In genomic region chr14:54653496-54653895, GRCm38 (mm10) we compare ENCODE assay signal across 8 mouse cellular contexts. TPM values are rescaled to one million over a fixed set of nuclear protein-coding genes. Genes with fewer than 3 reads are reported as not detected.
A peak's percentile ranks its signal among the peaks of the same experiment; 100 is the strongest.
DNase-seq lines count a peak whose midpoint lies in the region; ATAC-seq and TF ChIP-seq lines count a peak whose summit lies in the region.

No protein-coding gene starts in this region.

- H3K27ac ChIP-seq in cerebellum, adult 2 months (ENCODE audit: insufficient read depth, low read length), result peak overlapping the region; percentile 26; the same call in 1 of the 2 replicates
- peak overlapping the region; percentile 93 for H3K27ac ChIP-seq in forebrain, postnatal 0 days (ENCODE audit: low read depth, low read length)
- peak overlapping the region; percentile 69 for H3K27ac ChIP-seq in lung, embryonic 15.5 days
- peak overlapping the region; percentile 93 for H3K27ac ChIP-seq in olfactory bulb, adult 2 months (ENCODE audit: insufficient read depth, low read depth, low read length)

- peak; percentile 72; the same call in 1 of the 2 replicates for TF ChIP-seq POLR2A in cerebellum, adult 2 months (IDR thresholded peaks at IDR 0.05; ENCODE audit: borderline replicate concordance, insufficient read depth, low read length)
- peak; percentile 56; the same call in 1 of the 2 replicates for TF ChIP-seq POLR2A in olfactory bulb, adult 2 months (IDR thresholded peaks at IDR 0.05; ENCODE audit: insufficient read depth, low read depth, low read length)

- peak overlapping the region; percentile 85 for H3K4me3 ChIP-seq in cerebellum, adult 2 months (replicated peaks; ENCODE audit: insufficient read depth, low read depth, low read length)
- H3K4me3 ChIP-seq in forebrain, postnatal 0 days (ENCODE audit: low read depth, low read length), result peak overlapping the region; percentile 87
- peak overlapping the region; percentile 66 for H3K4me3 ChIP-seq in lung, embryonic 15.5 days
- peak overlapping the region; percentile 76 for H3K4me3 ChIP-seq in olfactory bulb, adult 2 months (ENCODE audit: insufficient read depth, low read depth, low read length)

- 2% methylated on average over 12 of the region's 12 CpGs for WGBS in cerebellum, adult 2 months
- WGBS in forebrain, postnatal 0 days, result 0% methylated on average over 12 of the region's 12 CpGs
- WGBS in lung, embryonic 15.5 days, result 2% methylated on average over 12 of the region's 12 CpGs
- WGBS in olfactory bulb, adult 2 months, result 0% methylated on average over 12 of the region's 12 CpGs

- peak; percentile 90 for DNase-seq in MN1 (ENCODE audit: low spot score)
- DNase-seq in cerebellum, adult 2 months, result peak; percentile 82 to 86
- DNase-seq in forebrain, postnatal 0 days, result peak; percentile 89
- peak; percentile 61 for DNase-seq in layer of hippocampus, adult 9-10 months (ENCODE audit: low spot score)
- DNase-seq in thymus, adult 18-20 months, result peak; percentile 79

- H3K9me3 ChIP-seq in forebrain, postnatal 0 days (ENCODE audit: low read length), result no peaks in the 10 kb centered on the region
- H3K9me3 ChIP-seq in lung, embryonic 15.5 days, result no peaks in the 10 kb centered on the region

- ATAC-seq in forebrain, postnatal 0 days, result peak; percentile 92
- peak; percentile 84 to 97 for ATAC-seq in hematopoietic stem cell, adult 5-6 weeks (replicated peaks in 1 of 2; ENCODE audit: insufficient read depth in 1 of 2, low FRiP score in 2 of 2, low TSS enrichment in 1 of 2, low read depth in 1 of 2, poor library complexity in 2 of 2, severe bottlenecking in 2 of 2)
- peak; percentile 90 for ATAC-seq in lung, embryonic 15.5 days (ENCODE audit: borderline replicate concordance, extremely low read depth, low FRiP score, low TSS enrichment)

- peaks cover 50% of the 10 kb centered on the region for H3K36me3 ChIP-seq in forebrain, postnatal 0 days (ENCODE audit: insufficient read depth)
- peaks cover 63% of the 10 kb centered on the region for H3K36me3 ChIP-seq in lung, embryonic 15.5 days

- H3K4me1 ChIP-seq in cerebellum, adult 2 months (ENCODE audit: control insufficient read depth, insufficient read depth, low read length), result peaks cover 12% of the 10 kb centered on the region
- H3K4me1 ChIP-seq in forebrain, postnatal 0 days (ENCODE audit: insufficient read depth), result peaks cover 16% of the 10 kb centered on the region
- peaks cover 30% of the 10 kb centered on the region for H3K4me1 ChIP-seq in lung, embryonic 15.5 days
- peaks cover 22% of the 10 kb centered on the region for H3K4me1 ChIP-seq in olfactory bulb, adult 2 months (ENCODE audit: control insufficient read depth, insufficient read depth, low read length)

- no peaks in the 10 kb centered on the region for H3K27me3 ChIP-seq in cerebellum, adult 2 months (ENCODE audit: control insufficient read depth, insufficient read depth, low read length)
- H3K27me3 ChIP-seq in forebrain, postnatal 0 days (ENCODE audit: insufficient read depth, low read length), result no peaks in the 10 kb centered on the region
- H3K27me3 ChIP-seq in lung, embryonic 15.5 days, result no peaks in the 10 kb centered on the region

- peak overlapping the region; percentile 67 for H3K4me2 ChIP-seq in forebrain, postnatal 0 days (ENCODE audit: low read depth)
- peak overlapping the region; percentile 57 for H3K4me2 ChIP-seq in lung, embryonic 15.5 days

- H3K9ac ChIP-seq in forebrain, postnatal 0 days, result peak overlapping the region; percentile 85
- peak overlapping the region; percentile 76 for H3K9ac ChIP-seq in lung, embryonic 15.5 days

- no peak for TF ChIP-seq CTCF in cerebellum, adult 2 months (IDR thresholded peaks at IDR 0.05; ENCODE audit: borderline replicate concordance, insufficient read depth, low read depth, low read length)
- TF ChIP-seq CTCF in forebrain, postnatal 0 days (IDR thresholded peaks at IDR 0.05; ENCODE audit: low read depth), result peak; percentile 10; the same call in 1 of the 2 replicates
- TF ChIP-seq CTCF in olfactory bulb, adult 2 months (IDR thresholded peaks at IDR 0.05; ENCODE audit: insufficient read depth, low read depth, low read length), result 0 out of 2 replicates have a peak, but pooled peaks have one; percentile 8

RNA-seq across cellular contexts. Expression of gene Cdh24, which starts 12.3 kb away (rescaled TPM):
- polyA plus RNA-seq in cerebellum, adult 2 months (2012; rRNA removed), result 7.6 and 10.3 TPM in 2 replicates
- total RNA-seq in forebrain, postnatal 0 days (2014; rRNA removed), result 15.6 and 21.7 TPM in 2 replicates
- polyA plus RNA-seq in forebrain, postnatal 0 days (2015; fragmentation: Nextera tagmentation; extraction: Ambion mirVana), result 3.8 and 4.6 TPM in 2 replicates
- 1.4 and 2.3 TPM in 2 replicates for total RNA-seq in hematopoietic stem cell, adult 5-6 weeks (2017)
- 4.0 and 4.2 TPM in 2 replicates for polyA plus RNA-seq in lung, embryonic 15.5 days (2015; fragmentation: Nextera tagmentation; extraction: Ambion mirVana)
- polyA plus RNA-seq in olfactory bulb, adult 2 months (2012; ENCODE audit: insufficient read depth, insufficient read length, low replicate concordance, missing spikeins), result not detected in 2 replicates

RNA-seq across cellular contexts. Expression of gene Gm17606, which starts 12.7 kb away (rescaled TPM):
- not detected in 2 replicates for polyA plus RNA-seq in cerebellum, adult 2 months (2012; rRNA removed)
- total RNA-seq in forebrain, postnatal 0 days (2014; rRNA removed), result not detected in 2 replicates
- polyA plus RNA-seq in forebrain, postnatal 0 days (2015; fragmentation: Nextera tagmentation; extraction: Ambion mirVana), result not detected in 2 replicates
- total RNA-seq in hematopoietic stem cell, adult 5-6 weeks (2017), result not detected in 2 replicates
- not detected in 2 replicates for polyA plus RNA-seq in lung, embryonic 15.5 days (2015; fragmentation: Nextera tagmentation; extraction: Ambion mirVana)
- not detected in 2 replicates for polyA plus RNA-seq in olfactory bulb, adult 2 months (2012; ENCODE audit: insufficient read depth, insufficient read length, low replicate concordance, missing spikeins)

RNA-seq across cellular contexts. Expression of gene Psmb11, which starts 32.3 kb away (rescaled TPM):
- polyA plus RNA-seq in cerebellum, adult 2 months (2012; rRNA removed), result 0.10 TPM in 1 of 2 replicates, not detected in the other
- under 0.01 TPM in 1 of 2 replicates, not detected in the other for total RNA-seq in forebrain, postnatal 0 days (2014; rRNA removed)
- 0.04 and 0.08 TPM in 2 replicates for polyA plus RNA-seq in forebrain, postnatal 0 days (2015; fragmentation: Nextera tagmentation; extraction: Ambion mirVana)
- not detected in 2 replicates for total RNA-seq in hematopoietic stem cell, adult 5-6 weeks (2017)
- polyA plus RNA-seq in lung, embryonic 15.5 days (2015; fragmentation: Nextera tagmentation; extraction: Ambion mirVana), result 0.94 and 4.7 TPM in 2 replicates
- not detected in 2 replicates for polyA plus RNA-seq in olfactory bulb, adult 2 months (2012; ENCODE audit: insufficient read depth, insufficient read length, low replicate concordance, missing spikeins)

RNA-seq across cellular contexts. Expression of gene 1700123O20Rik, which starts 32.5 kb away (rescaled TPM):
- 45.2 and 51.0 TPM in 2 replicates for polyA plus RNA-seq in cerebellum, adult 2 months (2012; rRNA removed)
- total RNA-seq in forebrain, postnatal 0 days (2014; rRNA removed), result 32.0 and 36.2 TPM in 2 replicates
- 66.6 and 70.7 TPM in 2 replicates for polyA plus RNA-seq in forebrain, postnatal 0 days (2015; fragmentation: Nextera tagmentation; extraction: Ambion mirVana)
- total RNA-seq in hematopoietic stem cell, adult 5-6 weeks (2017), result 34.8 and 47.8 TPM in 2 replicates
- polyA plus RNA-seq in lung, embryonic 15.5 days (2015; fragmentation: Nextera tagmentation; extraction: Ambion mirVana), result 74.0 and 77.9 TPM in 2 replicates
- not detected in 2 replicates for polyA plus RNA-seq in olfactory bulb, adult 2 months (2012; ENCODE audit: insufficient read depth, insufficient read length, low replicate concordance, missing spikeins)

RNA-seq across cellular contexts. Expression of gene Acin1, which starts 33.2 kb away (rescaled TPM):
- 199 and 207 TPM in 2 replicates for polyA plus RNA-seq in cerebellum, adult 2 months (2012; rRNA removed)
- total RNA-seq in forebrain, postnatal 0 days (2014; rRNA removed), result 143 and 147 TPM in 2 replicates
- 80.7 and 97.0 TPM in 2 replicates for polyA plus RNA-seq in forebrain, postnatal 0 days (2015; fragmentation: Nextera tagmentation; extraction: Ambion mirVana)
- 261 and 357 TPM in 2 replicates for total RNA-seq in hematopoietic stem cell, adult 5-6 weeks (2017)
- 119 and 122 TPM in 2 replicates for polyA plus RNA-seq in lung, embryonic 15.5 days (2015; fragmentation: Nextera tagmentation; extraction: Ambion mirVana)
- 835 TPM in 1 of 2 replicates, not detected in the other for polyA plus RNA-seq in olfactory bulb, adult 2 months (2012; ENCODE audit: insufficient read depth, insufficient read length, low replicate concordance, missing spikeins)

Comparison
In these comparisons a context has a peak if more than half of its experiments do, and no peak if none do; other contexts are left out.
1. Peak in every context shown above with its lines: DNase-seq, ATAC-seq, H3K4me3 ChIP-seq and H3K27ac ChIP-seq.
2. H3K27ac ChIP-seq: peak in every context shown above with its lines; median percentile 93 in forebrain, postnatal 0 days; 93 in olfactory bulb, adult 2 months; 69 in lung, embryonic 15.5 days; 26 in cerebellum, adult 2 months.